Mouse (Mus musculus) liver, postnatal 0 days (tissue): ENCODE results near the gene Mettl26. TPM values are rescaled to one million over a fixed set of nuclear protein-coding genes. Genes with fewer than 3 reads are reported as not detected.

Experiments used
- ATAC-seq: fragments of 200-750 bp; cut with Nextera tagmentation; 2 replicates; pipeline ENCODE4 v1.8.0; 2017; ENCODE audit warnings: mild to moderate bottlenecking, moderate library complexity
- DNase-seq: peaks from one replicate; pipeline ENCODE4 v3.0.0-alpha.2; 2016
- H3K27ac ChIP-seq: fragments of 300-500 bp; sonication (generic); 2 replicates; pipeline ENCODE4 v1.5.1; 2014; ENCODE audit warnings: antibody characterized with exemption, moderate library complexity, mild to moderate bottlenecking, low read depth
- H3K27me3 ChIP-seq: fragments of 300-500 bp; sonication (generic); 2 replicates; pipeline ENCODE4 v1.6.1; 2014; ENCODE audit warnings: low read length, control low read depth, mixed read lengths; ENCODE audit not compliant: insufficient read depth
- H3K36me3 ChIP-seq: fragments of 300-500 bp; sonication (generic); replicated peaks from 2 replicates; pipeline ENCODE4 v1.6.1; 2014; ENCODE audit warnings: mild to moderate bottlenecking, control low read depth, low read length, moderate library complexity, mixed read lengths; ENCODE audit not compliant: insufficient read depth
- H3K4me1 ChIP-seq: fragments of 300-500 bp; sonication (generic); 2 replicates; pipeline ENCODE4 v1.6.1; 2014; ENCODE audit warnings: antibody characterized with exemption, mild to moderate bottlenecking, control low read depth; ENCODE audit not compliant: insufficient read depth
- H3K4me2 ChIP-seq: fragments of 300-500 bp; sonication (generic); 2 replicates; pipeline ENCODE4 v1.6.1; 2014; ENCODE audit warnings: low read depth, mild to moderate bottlenecking, low read length, moderate library complexity, mixed read lengths
- H3K4me3 ChIP-seq: fragments of 300-500 bp; sonication (generic); 2 replicates; pipeline ENCODE4 v1.5.1; 2014; ENCODE audit warnings: low read depth, low read length
- H3K9ac ChIP-seq: fragments of 300-500 bp; sonication (generic); replicated peaks from 2 replicates; pipeline ENCODE4 v1.6.1; 2014; ENCODE audit warnings: mild to moderate bottlenecking, moderate library complexity
- H3K9me3 ChIP-seq: fragments of 300-500 bp; sonication (generic); 2 replicates; pipeline ENCODE4 v1.6.1; 2016; ENCODE audit warnings: mild to moderate bottlenecking, control low read depth, low read length, mixed read lengths
- CTCF ChIP-seq: sonication (generic); IDR thresholded peaks from 2 replicates; pipeline ENCODE4 v1.5.1; 2016; ENCODE audit warnings: antibody characterized with exemption, low read depth
- EP300 ChIP-seq: IDR thresholded peaks from 2 replicates; pipeline ENCODE4 v1.6.1; 2016; ENCODE audit warnings: antibody characterized with exemption, low read depth, mild to moderate bottlenecking
- WGBS: fragments of 180-500 bp; shearing (Covaris S2); extraction: QIAGEN DNeasy Blood & Tissue Kit; methylation state at CpG from one replicate; pipeline ENCODE4 v1.1.7; 2014; ENCODE audit not compliant: insufficient replicate concordance; 5-methylcytosine and 5-hydroxymethylcytosine counted together
- polyA plus RNA-seq: library from polyadenylated mRNA; unstranded; fragments of >200 nt; fragmentation: Nextera tagmentation; extraction: Ambion mirVana; gene quantifications from 2 replicates; pipeline ENCODE4 v1.2.1, GENCODE M21; 2015

Gene Mettl26
- polyA plus RNA-seq, 1 experiment from 2014 or later, result 72.5 TPM

- Histone ChIP-seq H3K9ac (no peak overlapping the region), H3K4me2 (no peak overlapping the region), H3K27me3 (no peaks in the 10 kb centered on the region), H3K4me1 (peaks cover 6% of the 10 kb centered on the region), H3K27ac (peak overlapping the region; percentile 29; the same call in 1 of the 2 replicates), H3K36me3 (peaks cover 23% of the 10 kb centered on the region), H3K9me3 (no peaks in the 10 kb centered on the region), H3K4me3 (no peak overlapping the region)
- no peak for ATAC-seq
- WGBS, result 73% methylated on average over 10 of the region's 10 CpGs
- TF ChIP-seq EP300 (no peak), CTCF (no peak)
- DNase-seq, result no peak
These were observed 12.6 kb downstream of the Mettl26 start for GRCm38 (mm10) chr17:25887467-25887866.

DNA sequence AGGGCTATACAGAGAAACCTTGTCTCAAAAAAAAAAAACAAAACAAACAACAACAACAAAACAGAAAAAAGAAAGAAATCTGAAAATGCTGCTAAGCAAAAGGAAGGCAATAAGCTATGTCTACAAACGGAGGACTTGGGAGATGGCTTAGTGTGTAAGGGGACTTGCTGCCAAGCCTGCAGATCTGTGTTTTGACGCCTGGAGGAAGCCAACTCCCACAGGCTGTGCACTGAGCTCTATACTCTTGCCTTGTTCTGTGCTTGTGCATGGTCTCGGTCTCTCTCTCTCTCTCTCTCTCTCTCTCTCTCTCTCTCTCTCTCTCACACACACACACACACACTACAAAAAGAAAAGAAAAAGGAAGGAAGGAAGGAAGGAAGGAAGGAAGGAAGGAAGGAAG is 14.0 kb downstream of the Mettl26 start:
- H3K27me3 ChIP-seq, result no peaks in the 10 kb centered on the region
- ATAC-seq, result no peak
- H3K36me3 ChIP-seq, result peaks cover 19% of the 10 kb centered on the region
- H3K4me3 ChIP-seq, result no peak overlapping the region
- no peak overlapping the region for H3K9ac ChIP-seq
- H3K4me2 ChIP-seq, result no peak overlapping the region
- TF ChIP-seq CTCF, result no peak
- 69% methylated on average over 3 of the region's 3 CpGs for WGBS
- no peak overlapping the region for H3K27ac ChIP-seq
- peaks cover 6% of the 10 kb centered on the region for H3K4me1 ChIP-seq
- DNase-seq, result no peak
- H3K9me3 ChIP-seq, result no peaks in the 10 kb centered on the region

DNA sequence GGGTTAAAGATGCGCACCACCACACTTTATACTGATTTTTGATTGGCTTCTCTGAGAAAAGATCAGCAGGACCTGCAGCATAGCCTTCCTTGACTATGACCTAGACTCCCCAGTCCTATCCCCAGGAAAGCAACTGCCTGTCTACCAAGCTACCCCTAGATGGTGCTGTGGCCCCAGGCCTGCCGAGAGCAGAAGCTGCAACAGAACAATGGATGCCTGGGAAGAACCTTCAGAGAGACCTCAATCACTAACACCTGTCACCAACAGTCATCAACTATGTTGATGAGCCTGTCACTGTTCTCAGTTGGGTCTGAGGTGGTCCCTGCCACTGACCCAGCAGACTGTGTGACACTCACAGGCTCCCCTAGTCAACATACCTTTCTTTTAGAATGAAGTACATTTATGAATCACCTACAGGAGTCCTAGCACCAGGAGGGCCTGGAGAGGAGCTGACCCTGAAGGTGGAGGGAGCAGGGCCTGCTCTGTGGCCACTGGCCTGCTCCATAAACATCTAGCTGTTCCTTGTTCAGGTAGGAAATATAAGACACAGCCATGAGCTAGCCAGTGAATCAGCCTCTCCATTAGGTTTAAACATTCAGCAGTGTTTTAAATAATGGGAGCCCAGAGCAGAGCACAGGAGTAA is 19.2 kb downstream of the Mettl26 start:
- ATAC-seq (peak; percentile 77), DNase-seq (peak; percentile 74)
- Histone ChIP-seq H3K4me1 (0 out of 2 replicates have a peak, but pooled peaks cover 2% of the 10 kb centered on the region), H3K27ac (no peak overlapping the region), H3K36me3 (peaks cover 5% of the 10 kb centered on the region), H3K9me3 (no peaks in the 10 kb centered on the region), H3K9ac (no peak overlapping the region), H3K4me2 (no peak overlapping the region), H3K4me3 (no peak overlapping the region), H3K27me3 (no peaks in the 10 kb centered on the region)
- 30% methylated on average over 2 of the region's 2 CpGs for WGBS
- TF ChIP-seq EP300, result no peak
- peak; percentile 98 for TF ChIP-seq CTCF

- Histone ChIP-seq H3K27ac (no peak overlapping the region), H3K9ac (no peak overlapping the region)
These were observed 20.5 kb downstream of the Mettl26 start for GRCm38 (mm10) chr17:25895415-25895814.

DNA sequence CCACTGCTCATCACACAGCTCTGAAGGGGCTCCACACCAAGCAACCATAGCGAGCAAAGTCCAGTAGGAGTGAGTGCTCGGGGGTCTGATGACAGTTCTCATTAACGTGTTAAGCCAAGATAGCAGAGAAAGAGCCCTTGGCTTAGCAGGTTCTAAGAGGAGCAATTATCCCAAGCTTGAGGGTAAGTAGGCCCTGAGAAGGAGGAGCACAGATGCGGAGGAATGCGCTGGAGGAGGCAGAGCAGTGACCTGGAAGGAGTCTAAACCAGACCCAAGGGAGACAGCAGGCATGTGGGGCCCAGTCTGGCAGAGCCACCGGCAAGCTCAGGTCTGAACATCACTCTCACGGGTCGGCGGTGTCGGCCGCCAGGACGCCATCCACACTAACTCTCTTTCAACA is 21.0 kb downstream of the Mettl26 start:
- TF ChIP-seq CTCF, result no peak
- no peak for TF ChIP-seq EP300
- no peaks in the 10 kb centered on the region for H3K9me3 ChIP-seq
- WGBS, result 73% methylated on average over 12 of the region's 12 CpGs
- no peak for DNase-seq
- no peaks in the 10 kb centered on the region for H3K27me3 ChIP-seq
- H3K4me3 ChIP-seq, result no peak overlapping the region
- no peak overlapping the region for H3K4me2 ChIP-seq
- no peak overlapping the region for H3K9ac ChIP-seq
- 0 out of 2 replicates have a peak, but pooled peaks cover 2% of the 10 kb centered on the region for H3K4me1 ChIP-seq
- peaks cover 5% of the 10 kb centered on the region; the same call in 1 of the 2 replicates for H3K36me3 ChIP-seq
- H3K27ac ChIP-seq, result no peak overlapping the region
- ATAC-seq, result no peak

More at GRCm38 (mm10) chr17:25895415-25895814, 20.5 kb downstream of the Mettl26 start:
- TF ChIP-seq EP300 (no peak), CTCF (0 out of 2 replicates have a peak, but pooled peaks have one; percentile 4)
- no peaks in the 10 kb centered on the region for H3K9me3 ChIP-seq
- no peak overlapping the region for H3K4me2 ChIP-seq
- no peak for ATAC-seq
- 52% methylated on average over 2 of the region's 2 CpGs for WGBS
- peaks cover 3% of the 10 kb centered on the region; the same call in 1 of the 2 replicates for H3K36me3 ChIP-seq
- no peaks in the 10 kb centered on the region for H3K27me3 ChIP-seq
- no peak overlapping the region for H3K4me3 ChIP-seq
- H3K4me1 ChIP-seq, result 0 out of 2 replicates have a peak, but pooled peaks cover 2% of the 10 kb centered on the region
- no peak for DNase-seq

DNA sequence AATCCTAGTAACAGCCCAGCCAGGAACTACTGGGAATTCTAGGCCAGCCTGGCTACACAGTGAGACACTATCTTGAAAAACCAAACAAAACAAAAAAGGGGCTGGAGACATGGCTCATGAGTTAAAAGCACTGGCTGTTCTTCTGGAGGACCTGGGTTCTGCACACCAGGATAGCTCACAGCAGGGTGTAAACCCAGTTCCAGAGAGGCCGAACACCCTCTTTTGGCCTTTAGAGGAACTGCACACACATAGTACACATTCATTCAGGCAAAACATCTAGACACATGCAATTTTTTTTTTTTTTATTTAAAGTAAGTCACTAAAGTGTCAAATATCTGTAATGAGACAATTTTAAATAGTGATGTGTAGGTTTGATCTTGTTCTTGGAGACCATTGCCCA is 25.3 kb downstream of the Mettl26 start:
- Histone ChIP-seq H3K36me3 (0 out of 2 replicates have a peak, but pooled peaks cover 5% of the 10 kb centered on the region), H3K4me1 (0 out of 2 replicates have a peak, but pooled peaks cover 2% of the 10 kb centered on the region), H3K9ac (no peak overlapping the region), H3K4me2 (no peak overlapping the region), H3K27ac (no peak overlapping the region), H3K4me3 (no peak overlapping the region), H3K27me3 (no peaks in the 10 kb centered on the region), H3K9me3 (no peaks in the 10 kb centered on the region)
- DNase-seq (no peak), ATAC-seq (no peak)
- WGBS, result 93% methylated on average over 1 of the region's 1 CpGs
- TF ChIP-seq CTCF (peak; percentile 21; the same call in 1 of the 2 replicates), EP300 (no peak)
